In the genomic region with DNA sequence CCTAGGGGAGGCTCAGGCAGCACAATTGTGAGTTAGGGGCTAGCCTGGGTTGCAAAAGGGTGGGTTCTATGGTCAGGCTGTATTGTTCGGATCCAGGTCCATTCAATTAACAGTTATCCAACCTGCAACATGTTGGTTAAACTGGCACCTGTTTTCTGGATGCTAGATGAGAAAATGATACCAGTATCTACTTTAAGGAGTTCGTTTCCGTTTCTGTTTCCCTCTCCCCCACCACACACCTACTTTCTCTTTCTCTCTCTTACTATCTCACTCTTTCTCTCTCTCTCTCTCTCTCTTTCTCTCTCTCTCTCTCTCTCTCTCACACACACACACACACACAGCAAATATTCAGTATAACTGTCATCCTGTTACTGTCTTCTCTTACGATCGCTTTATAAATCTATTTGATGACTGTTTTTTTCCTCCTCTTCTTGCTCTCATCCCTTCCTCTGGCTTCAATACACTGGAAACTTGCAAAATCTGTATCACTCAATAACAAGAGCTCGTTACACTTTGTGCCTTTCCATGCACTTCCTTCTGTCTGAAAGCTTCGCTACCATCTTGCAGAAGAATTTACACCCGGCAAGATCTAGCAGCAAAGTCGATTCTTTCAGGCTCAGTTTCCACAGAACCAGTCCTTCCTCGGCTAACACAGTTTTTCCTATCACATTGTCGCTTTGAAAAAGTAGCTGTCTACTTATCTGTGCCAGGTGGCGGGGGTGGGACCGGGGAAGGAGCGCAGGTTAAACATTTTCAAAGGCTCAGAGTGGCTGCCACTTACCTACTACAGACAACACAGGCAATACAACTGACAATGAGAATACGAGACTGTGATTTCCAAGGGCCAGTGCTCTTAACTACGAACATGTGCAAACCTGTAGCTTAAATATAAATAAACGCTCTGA, we compare ENCODE assay signal across 8 mouse cellular contexts. TPM values are rescaled to one million over a fixed set of nuclear protein-coding genes. Genes with fewer than 3 reads are reported as not detected.
DNase-seq lines count a peak whose midpoint lies in the region; ATAC-seq and TF ChIP-seq lines count a peak whose summit lies in the region.

No protein-coding gene starts in this region.

- TF ChIP-seq CTCF in lung, adult 2 months (IDR thresholded peaks at IDR 0.05; ENCODE audit: insufficient read depth, low read length): no peak

- peak overlapping the region; percentile 78 for H3K27ac ChIP-seq in midbrain, embryonic 13.5 days

- peak overlapping the region; percentile 92 for H3K4me3 ChIP-seq in lung, adult 2 months (replicated peaks; ENCODE audit: extremely low read depth, low read depth, low read length)
- H3K4me3 ChIP-seq in midbrain, embryonic 13.5 days (replicated peaks): peak overlapping the region; percentile 67

- H3K9ac ChIP-seq in midbrain, embryonic 13.5 days (replicated peaks): peak overlapping the region; percentile 74

- peak overlapping the region; percentile 92 for H3K4me2 ChIP-seq in midbrain, embryonic 13.5 days (replicated peaks)

- H3K4me1 ChIP-seq in lung, adult 2 months (ENCODE audit: control insufficient read depth, insufficient read depth, low read length): peaks cover 3% of the 10 kb centered on the region
- peaks cover 34% of the 10 kb centered on the region for H3K4me1 ChIP-seq in midbrain, embryonic 13.5 days (replicated peaks)

- no peak for ATAC-seq in midbrain, embryonic 13.5 days

- 7% methylated on average over 17 of the region's 17 CpGs for WGBS in lung, adult 2 months
- 21% methylated on average over 17 of the region's 17 CpGs for WGBS in midbrain, embryonic 13.5 days

- peak; percentile 10 for DNase-seq in lung, adult 2 months
- no peak for DNase-seq in lung, postnatal 14 days
- peak; percentile 3 for DNase-seq in c-Kit-positive CD71-negative TER-119-negative erythroid progenitor cells, embryonic 14.5 days (ENCODE audit: low read depth)
- DNase-seq in forelimb bud, embryonic 11.5 days (ENCODE audit: low read depth, low spot score): peak; percentile 1
- peak; percentile 24 for DNase-seq in kidney, postnatal 14 days
- DNase-seq in thymus, postnatal 25 days: peak; percentile 13
- no peak for DNase-seq in layer of hippocampus, postnatal 36 days

- H3K27me3 ChIP-seq in midbrain, embryonic 13.5 days: no peaks in the 10 kb centered on the region

- no peaks in the 10 kb centered on the region for H3K9me3 ChIP-seq in midbrain, embryonic 13.5 days

- TF ChIP-seq POLR2A in lung, adult 2 months (IDR thresholded peaks at IDR 0.05; ENCODE audit: borderline replicate concordance, extremely low read depth, low read depth, low read length): no peak

- peaks cover 4% of the 10 kb centered on the region for H3K36me3 ChIP-seq in midbrain, embryonic 13.5 days

RNA-seq across cellular contexts. Expression of a gene that starts 0.9 kb away (rescaled TPM):
- polyA plus RNA-seq in lung, adult 2 months (2012; rRNA removed): 1.1 and 1.5 TPM in 2 replicates
- polyA plus RNA-seq in midbrain, embryonic 13.5 days (2015; fragmentation: Nextera tagmentation; extraction: Ambion mirVana): 14.7 and 16.2 TPM in 2 replicates
- 10 to 100 TPM; 19.7 to 21.7 TPM for total RNA-seq in layer of hippocampus, postnatal 36 days (2021)

RNA-seq across cellular contexts. Expression of a gene that starts 1.2 kb away (rescaled TPM):
- 2.0 and 2.1 TPM in 2 replicates for polyA plus RNA-seq in lung, adult 2 months (2012; rRNA removed)
- polyA plus RNA-seq in midbrain, embryonic 13.5 days (2015; fragmentation: Nextera tagmentation; extraction: Ambion mirVana): 13.5 and 13.6 TPM in 2 replicates
- 10 to 100 TPM; 16.8 to 19.9 TPM for total RNA-seq in layer of hippocampus, postnatal 36 days (2021)

Comparison
In these comparisons a context has a peak if more than half of its experiments do, and no peak if none do; other contexts are left out.
1. DNase-seq: peak in lung, adult 2 months (single experiment), c-Kit-positive CD71-negative TER-119-negative erythroid progenitor cells, embryonic 14.5 days (single experiment), forelimb bud, embryonic 11.5 days (single experiment), kidney, postnatal 14 days (single experiment) and thymus, postnatal 25 days (single experiment); none in lung, postnatal 14 days (single experiment) and layer of hippocampus, postnatal 36 days (0 of 2).